Mouse (Mus musculus) granulocyte monocyte progenitor cell, adult 5-6 weeks (primary cell): Measurements from ENCODE around the gene Fkbp4. TPM values are rescaled to one million over a fixed set of nuclear protein-coding genes. Genes with fewer than 3 reads are reported as not detected.

Source experiments
- ATAC-seq: replicated peaks from 2 replicates; pipeline ENCODE4 v1.8.0; 2016; ENCODE audit warnings: mild to moderate bottlenecking, moderate TSS enrichment, inconsistent platforms; ENCODE audit not compliant: poor library complexity, severe bottlenecking
- total RNA-seq, 2 experiments: library from RNA; stranded (forward) in 1 of 2; stranded (reverse) in 1 of 2; fragments of 200-712, 200-1000 nt in 1 of 2; fragments of >200 nt in 1 of 2; fragmentation: Nextera tagmentation in 1 of 2; gene quantifications; 2 replicates each; pipeline ENCODE4 v1.2.3; 2014 to 2017

Gene Fkbp4
- total RNA-seq (2014; fragmentation: Nextera tagmentation) (216 and 249 TPM in 2 replicates), total RNA-seq (2017) (331 and 365 TPM in 2 replicates)

DNA sequence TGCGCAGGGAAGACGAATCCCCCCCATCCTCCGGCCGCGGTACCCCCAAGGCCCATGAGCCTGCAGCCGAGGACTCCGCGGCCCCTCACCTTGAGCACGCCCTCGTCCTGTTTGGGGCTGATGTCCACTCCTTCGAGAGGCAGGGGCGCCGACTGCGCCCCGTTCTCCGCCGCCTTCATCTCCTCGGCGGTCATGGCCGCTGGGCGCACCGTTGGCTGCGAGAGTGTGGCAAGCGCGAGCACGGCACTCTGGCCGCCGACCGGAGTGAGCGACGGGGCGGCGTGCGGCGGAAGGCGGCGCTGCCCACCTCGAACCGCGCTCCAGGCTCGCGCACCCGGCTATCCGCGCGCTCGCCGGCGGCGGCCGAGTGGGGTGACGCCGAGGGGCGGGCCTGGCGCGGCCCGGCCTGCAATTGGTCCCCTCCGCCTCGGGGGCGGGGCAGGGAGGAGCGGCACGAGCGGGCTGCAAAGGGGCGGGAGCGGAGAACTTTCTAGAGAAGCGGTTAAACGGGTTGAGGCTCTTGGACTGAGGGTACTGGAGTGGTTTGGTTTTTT is at the start of gene Fkbp4:
Gene Fkbp4 (minus strand): TSS at position 361 of the 554 bp plus-strand sequence.
- ATAC-seq, result peak; percentile 81

DNA sequence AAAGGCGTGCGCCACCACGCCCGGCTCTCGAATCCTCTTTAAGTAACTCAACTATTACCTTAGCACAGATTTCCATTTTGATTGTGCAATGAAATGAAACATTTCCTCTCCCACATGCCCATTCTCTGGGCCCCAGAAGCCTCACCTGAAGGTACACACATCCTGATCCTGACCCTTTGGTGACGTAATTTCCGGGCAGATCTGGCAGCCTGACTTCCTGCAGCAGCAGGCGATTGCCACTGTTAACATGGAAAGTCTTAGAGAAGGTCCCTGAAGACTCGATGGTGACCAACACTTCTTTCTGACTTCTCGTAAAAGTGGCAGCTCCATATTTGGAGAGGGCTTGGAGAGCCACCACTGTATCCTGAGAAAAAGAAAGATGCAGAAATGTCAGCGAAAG is 49.3 kb upstream of the Fkbp4 start:
- no peak for ATAC-seq

DNA sequence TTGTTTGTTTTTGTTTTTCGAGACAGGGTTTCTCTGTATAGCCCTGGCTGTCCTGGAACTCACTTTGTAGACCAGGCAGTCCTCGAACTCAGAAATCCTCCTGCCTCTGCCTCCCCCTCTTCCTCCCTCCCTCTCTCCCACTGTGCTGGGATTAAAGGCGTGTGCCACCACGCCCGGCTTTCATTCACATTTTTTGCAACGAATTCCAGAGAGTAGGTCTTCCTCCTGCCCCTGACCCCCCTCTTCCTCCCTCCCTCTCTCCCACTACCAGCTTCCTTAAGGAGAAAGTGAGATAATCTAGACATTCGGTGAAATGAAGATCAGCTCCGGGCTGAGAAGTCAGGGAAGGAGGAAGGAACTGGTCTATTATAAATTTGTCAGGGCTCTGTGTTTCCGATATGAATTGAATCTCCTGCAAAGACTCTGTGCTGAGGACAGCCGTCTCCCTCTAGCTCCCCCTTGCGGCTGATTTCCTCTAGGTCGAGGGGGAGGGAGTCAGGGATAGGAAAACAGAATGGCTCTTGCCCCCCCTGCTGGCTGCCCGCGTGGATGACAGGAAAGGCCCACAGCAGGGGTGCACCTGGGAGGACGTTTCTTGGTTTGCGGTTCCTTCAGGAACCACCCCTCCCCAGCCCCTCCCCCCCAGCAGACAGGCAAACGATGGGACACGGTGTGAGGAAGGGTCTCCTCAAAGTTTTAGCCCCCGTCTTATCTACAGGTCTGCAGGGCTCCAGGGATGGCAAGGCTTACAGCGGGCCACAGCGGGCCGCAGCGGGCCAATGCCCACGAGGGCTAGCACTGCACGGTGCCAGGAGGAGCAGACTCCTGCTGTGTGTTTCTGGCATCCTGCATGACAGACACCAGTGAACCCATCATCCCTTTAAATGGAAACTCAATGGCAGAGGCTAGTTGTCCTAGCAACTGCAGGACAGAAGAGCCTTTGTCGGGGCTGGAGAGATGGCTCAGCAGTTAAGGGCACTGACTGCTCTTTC is 41.3 kb upstream of the Fkbp4 start:
- peak; percentile 100 for ATAC-seq

DNA sequence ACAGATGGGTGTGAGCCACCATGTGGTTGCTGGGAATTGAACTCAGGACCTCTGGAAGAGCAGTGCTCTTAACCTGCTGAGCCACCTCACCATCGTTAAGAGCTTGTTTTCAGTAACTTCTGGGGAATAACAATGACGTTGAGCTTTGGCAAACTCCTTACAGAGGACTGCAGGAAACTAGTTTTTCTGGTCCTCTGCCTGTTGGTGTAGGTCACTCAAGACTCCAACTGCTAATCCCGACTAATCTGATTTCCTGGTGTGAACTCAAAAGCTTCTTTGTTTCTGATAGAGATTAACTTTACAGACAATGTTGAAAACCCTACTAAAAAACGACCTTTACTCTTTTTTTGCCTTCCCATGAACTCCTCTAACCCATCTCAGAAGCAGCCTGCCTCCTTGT is 39.0 kb upstream of the Fkbp4 start:
- no peak for ATAC-seq

DNA sequence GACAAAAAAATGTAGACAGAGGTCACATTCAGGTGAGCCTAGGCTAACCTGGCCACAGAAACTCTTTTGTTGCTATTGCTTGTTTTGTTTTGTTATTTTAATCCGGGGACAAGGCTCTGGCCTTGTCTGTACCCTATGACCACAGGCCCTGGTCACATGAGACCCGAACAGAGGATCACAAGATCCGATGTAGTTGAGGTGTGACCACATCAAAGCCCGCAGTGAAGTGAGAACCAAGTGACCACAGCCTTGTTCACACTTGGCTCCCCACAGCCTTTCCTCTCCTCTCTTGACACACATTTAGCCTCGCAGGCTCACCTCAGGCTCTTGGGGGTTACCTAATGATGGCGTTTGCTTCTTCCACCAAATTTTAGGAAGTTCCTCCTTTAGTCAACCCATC is 35.6 kb upstream of the Fkbp4 start:
- no peak for ATAC-seq

DNA sequence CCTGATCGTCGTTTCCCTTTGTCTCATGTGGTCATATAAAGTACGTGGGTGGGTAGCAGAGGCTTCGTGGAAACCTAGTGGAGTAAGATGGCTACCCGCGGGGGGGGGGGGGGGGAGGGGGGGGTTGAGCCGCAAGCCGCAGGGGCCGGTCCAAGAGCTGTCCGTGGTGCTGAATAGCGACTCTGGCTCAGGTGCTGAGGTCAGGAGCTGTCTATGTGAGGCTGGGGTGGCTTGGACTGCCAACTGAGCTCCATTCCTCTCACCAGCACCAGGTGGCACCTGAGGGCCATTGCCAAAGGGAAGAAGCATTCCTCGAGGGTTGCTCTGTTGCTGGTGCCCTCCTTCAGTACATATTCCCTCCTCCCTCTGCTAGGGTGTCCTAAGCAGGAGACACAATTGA is 31.0 kb upstream of the Fkbp4 start:
- peak; percentile 69 for ATAC-seq

DNA sequence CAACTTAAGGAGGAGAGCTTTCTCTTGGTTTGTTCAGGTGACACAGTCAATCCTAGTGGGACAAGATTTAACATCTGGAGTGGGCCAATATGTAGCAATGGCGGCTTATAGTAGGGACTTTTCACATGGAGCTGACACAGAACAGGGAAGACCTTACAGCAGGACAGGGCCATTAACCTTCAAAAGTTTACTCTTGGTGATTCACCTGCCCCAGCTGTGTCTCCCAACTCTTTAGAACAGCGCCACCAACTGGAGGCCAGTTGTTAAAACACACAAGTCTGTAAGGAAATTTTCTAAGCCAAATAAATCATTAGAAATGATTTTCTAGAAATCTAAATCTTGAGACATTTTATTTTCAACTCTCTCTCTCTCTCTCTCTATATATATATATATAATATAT is 28.8 kb upstream of the Fkbp4 start:
- ATAC-seq, result no peak

DNA sequence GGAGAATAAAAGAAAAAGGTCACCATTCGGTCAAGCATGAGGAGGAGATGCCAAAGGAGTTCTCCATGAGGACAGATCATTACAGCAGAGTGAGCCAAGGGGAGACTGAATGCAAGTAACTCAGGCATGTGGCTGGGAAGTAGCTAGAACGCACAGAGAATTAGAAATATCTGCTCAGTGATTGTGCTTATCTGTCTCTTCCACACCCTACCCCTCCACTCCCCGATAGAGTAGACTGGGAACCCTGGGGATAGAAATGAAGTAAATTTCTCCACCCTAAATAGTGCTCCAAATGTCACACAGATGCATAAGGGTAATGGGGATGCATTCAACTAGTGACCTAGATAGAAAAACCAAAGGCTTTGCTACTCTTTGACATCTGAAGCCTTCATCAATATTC is 28.1 kb upstream of the Fkbp4 start:
- ATAC-seq, result no peak

DNA sequence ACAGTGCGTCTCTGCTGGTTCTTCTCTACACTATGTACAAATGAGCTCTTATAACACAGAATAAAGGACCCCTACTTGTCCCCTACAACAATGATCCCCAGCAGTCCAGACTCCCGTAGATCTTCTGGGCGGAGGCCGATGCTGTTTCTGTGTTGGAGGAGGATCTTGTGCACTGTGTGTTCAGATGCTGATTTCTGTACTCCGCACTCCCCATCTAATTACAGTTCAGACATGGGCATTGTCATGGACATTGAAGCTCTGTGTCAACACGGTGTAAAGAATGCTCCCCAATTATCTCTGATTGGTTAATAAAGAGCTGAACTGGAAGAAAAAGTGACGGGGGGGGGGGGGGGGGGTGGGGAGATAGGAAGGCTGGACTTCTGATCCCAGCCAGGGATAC is 27.6 kb upstream of the Fkbp4 start:
- no peak for ATAC-seq

DNA sequence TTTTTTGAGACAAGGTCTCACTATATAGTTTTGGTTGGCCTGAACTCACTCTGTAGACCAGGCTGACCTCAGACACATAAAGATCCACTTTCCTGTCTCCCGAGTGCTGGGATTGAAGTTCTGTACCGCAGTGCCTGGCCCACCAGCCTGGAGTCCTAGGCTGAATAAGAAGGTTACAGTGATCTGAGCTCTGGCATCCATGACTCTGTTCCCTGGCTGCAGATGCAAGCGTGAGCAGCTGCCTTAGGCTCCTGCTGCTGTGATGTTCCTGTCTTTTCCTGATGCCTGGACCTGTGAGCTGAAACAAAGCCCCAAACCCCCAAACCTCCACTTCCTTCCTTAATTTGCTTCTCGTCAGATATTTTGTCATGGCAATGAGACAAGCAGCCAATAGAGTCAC is 26.5 kb upstream of the Fkbp4 start:
- no peak for ATAC-seq

DNA sequence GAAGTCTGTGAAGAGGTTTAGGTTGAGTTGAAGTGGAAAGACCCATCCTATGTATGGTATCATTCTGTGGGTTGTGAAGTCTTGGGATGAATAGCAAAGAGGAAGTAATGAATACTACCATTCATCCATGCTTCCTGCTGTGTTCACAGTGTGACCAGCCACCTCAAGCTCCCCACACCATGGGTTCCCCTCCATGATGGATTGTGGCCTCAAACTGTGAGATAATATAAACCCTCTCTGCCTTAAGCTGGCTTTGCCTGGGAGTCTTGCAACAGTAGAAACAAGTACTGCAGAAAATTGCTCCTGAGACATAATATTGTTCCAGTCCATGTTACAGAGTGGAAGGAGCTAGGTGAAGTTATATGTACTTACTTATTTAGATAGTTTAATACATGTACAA is 23.1 kb upstream of the Fkbp4 start:
- no peak for ATAC-seq

DNA sequence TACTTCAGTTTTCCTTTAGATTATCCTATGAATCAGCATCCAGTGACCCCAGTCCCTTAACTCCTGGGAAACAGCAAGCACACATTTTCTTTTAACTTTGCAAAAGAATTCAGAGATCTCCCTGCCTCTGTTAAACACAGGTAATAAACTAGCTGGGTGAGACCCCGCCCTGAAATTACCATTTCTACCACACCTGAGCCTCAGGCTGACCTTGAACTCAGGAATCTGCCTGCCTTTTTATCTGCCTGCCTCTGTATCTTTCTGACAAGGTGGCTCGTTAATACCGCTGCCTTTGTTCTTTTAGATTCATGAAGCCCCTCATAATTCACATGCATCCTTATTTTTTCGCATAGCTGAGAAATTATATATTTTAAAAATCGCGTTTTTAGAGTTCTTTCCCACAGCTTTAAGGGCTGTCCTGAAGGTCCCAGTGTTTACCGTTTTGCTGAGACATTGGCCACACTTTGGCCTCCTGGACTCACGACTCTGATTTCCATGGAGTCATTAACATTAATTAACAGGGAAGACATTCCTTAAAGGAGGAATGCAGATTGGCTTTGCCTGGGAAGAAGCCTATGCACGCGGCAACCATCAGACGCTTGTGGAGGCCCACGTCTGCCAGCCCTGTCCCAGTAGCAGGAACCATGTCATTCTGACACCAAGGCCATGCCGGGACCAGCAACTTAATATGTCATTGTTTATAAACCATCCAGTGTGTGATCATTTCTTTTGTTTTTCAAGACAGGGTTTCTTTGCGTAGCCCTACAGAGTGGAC is 22.4 kb upstream of the Fkbp4 start:
- no peak for ATAC-seq

DNA sequence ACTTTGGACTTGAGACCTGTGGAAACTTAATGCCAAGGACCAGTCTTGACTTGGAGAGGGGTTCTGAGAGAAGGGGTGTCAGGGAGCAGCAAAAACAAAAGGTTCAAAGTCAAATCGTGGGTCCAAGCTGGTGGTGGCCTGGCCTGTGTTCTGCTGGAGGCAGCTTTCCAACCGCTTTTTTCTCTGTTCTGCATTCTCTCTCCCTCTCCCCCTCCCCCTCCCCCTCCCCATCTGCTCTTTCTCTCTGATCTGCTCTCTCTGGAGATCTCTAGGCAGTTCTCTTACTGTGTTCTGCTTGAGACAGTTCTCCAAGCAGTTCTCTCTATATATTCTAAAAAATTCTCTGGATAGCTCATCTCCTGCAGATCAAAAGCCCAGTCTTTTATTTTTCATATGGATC is 21.8 kb upstream of the Fkbp4 start:
- no peak for ATAC-seq

DNA sequence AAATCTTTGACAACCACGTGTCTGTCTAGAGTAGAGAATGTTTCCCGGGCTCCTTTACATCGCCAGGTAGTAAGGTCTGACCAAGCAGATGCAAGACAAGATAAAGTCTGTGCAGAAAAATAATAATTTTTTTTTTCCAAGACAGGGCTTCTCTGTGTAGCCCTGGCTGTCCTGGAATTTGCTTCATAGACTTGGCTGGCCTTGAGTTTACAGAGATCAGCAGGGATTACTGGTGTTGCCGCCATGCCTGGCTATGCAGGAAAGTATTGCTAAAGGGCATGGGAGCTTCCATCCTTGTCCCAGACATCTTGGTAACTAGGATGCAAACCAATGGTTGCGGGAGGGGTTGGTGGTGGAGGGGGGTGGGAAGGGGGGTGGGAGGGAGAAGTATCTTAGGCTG is 18.7 kb upstream of the Fkbp4 start:
- no peak for ATAC-seq

DNA sequence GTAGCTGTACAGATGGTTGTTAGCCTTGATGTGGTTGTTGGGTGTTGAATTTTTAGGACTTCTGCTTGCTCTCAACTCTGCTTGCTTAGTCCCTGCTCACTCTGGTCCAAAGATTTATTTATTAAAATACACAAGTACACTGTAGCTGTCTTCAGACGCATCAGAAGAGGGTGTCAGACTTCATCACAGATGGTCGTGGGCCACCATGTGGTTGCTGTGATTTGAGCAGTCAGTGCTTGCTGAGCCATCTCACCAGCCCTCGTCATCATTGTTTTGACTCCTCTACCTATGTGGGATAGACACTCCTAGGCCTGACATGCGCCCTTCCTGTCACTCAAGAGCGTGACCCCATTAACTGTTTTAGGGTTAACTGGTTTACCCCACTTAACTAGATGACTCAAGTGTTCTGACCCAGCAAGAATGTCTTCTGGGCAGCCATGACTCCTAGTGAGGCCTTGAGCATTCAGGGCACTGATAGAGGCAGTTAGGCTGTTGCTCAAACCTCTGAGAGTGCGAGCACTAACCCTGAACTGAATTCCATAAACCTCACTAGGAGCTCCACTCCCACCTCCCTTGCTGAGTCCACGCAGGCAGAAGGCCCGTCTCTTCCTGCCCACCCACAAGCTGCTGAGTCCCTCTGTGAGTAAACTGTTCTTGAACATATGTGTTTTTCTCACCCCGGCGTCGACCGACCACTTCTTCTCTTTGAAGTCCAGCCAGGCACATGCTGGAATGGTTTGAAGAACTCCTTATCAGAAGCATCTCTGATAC is 17.5 kb upstream of the Fkbp4 start:
- ATAC-seq, result no peak

DNA sequence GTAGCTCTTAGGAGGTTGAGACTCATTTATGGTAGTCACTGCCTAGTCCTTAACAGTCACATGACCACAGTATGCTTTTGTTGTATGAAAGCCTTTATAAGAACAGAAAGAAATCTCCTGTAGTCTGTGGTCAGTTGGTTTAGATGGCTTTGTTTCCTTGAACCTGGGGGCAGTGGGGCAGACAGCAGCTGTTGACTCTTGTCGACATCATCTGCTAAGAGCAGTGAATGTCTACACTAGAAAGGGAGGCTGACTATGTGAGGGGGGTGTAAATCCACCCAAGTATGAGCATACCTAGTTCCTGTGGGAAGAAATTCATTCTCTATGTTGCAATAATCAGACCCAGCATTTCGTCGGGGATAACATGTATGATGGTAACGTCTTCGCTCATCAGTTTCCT is 8.6 kb upstream of the Fkbp4 start:
- ATAC-seq, result no peak

DNA sequence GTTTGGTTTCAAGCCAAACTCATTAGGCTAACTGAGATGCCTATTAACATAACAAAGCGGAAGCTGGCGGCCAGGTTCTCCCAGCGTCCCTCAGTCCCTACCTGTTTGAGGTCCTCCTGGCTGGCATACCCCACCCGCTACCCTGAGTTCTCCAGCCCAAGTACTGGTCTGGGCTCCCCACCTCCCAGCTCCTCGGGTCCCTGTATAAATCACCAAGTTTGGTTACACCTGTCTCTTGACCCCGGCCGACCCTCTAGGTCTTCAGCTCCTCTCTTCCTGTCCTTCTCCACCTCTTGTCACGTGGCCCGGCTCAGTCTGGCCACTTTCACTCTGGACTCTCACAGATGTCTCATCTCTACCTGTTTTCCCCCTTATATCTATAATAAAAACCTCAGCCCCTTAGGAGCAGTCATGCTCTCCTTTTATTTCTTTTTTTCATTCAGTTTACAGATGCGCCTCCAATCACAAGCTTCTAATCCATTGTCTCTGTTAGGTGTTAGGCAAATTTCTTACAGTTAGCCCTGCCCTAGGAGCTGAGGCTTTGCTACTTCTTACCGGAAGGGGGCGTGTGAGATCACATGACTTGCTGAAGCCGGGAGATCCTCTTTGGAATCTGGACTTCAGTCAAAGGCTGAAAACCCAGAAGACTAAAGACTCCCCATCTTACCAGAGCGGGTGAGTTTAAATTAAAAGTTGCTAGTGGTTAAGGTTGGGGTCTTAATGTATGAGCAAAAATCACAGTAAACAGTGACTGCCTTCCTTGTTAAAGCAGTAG is 7.5 kb upstream of the Fkbp4 start:
- peak; percentile 77 for ATAC-seq

DNA sequence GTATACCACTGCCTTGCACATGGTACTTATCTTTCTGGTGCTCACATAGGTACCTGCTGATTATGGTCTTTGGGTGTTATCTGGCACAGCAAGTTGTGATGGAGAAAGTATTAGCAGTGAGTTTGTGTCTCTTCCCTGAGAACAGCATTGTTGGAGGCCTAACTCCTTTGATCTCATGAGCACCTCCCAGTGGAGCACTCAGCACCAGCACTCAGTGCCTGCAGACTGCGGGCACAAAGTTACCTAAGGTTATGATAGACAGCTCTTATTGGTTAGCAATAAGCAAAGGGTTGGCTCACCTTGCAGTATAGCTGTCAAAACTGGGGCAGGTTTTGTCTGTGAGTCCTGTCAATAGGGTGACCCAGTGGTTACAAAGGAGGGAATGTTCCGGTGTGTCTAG is 1.8 kb upstream of the Fkbp4 start:
- no peak for ATAC-seq

DNA sequence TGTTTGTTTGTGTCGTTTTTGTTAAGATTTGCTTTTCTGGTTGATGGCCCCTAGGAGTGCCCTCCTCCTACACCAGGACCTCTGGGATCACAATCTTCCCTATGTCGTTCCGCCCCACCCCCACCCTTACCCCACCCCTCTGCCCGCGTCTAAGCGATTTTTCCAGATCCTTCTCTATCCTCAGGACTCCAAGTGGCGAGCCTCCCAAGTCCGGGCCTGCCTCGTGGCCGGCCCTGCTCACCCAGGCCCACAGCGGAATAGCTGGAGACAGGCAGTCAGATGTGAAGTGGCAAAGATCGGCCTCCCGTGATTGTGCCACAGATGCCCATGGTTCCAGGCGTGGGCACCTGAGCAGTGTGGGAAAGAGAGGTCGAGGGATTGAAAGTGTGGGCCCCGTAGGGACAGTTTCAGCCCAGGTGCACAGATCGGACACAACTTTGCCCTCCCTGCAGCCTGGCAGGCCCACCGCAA is 429 bp upstream of the Fkbp4 start:
- ATAC-seq, result no peak; the same call in 1 of the 2 replicates
